Mouse (Mus musculus) liver, postnatal 0 days (tissue): ENCODE results near the gene Dyrk1b. TPM values are rescaled to one million over a fixed set of nuclear protein-coding genes. Genes with fewer than 3 reads are reported as not detected.

Experiments
- ATAC-seq: fragments of 200-750 bp; cut with Nextera tagmentation; 2 replicates; pipeline ENCODE4 v1.8.0; 2017; ENCODE audit warnings: mild to moderate bottlenecking, moderate library complexity
- DNase-seq: peaks from one replicate; pipeline ENCODE4 v3.0.0-alpha.2; 2016
- H3K27ac ChIP-seq: fragments of 300-500 bp; sonication (generic); 2 replicates; pipeline ENCODE4 v1.5.1; 2014; ENCODE audit warnings: antibody characterized with exemption, moderate library complexity, mild to moderate bottlenecking, low read depth
- H3K27me3 ChIP-seq: fragments of 300-500 bp; sonication (generic); 2 replicates; pipeline ENCODE4 v1.6.1; 2014; ENCODE audit warnings: low read length, control low read depth, mixed read lengths; ENCODE audit not compliant: insufficient read depth
- H3K36me3 ChIP-seq: fragments of 300-500 bp; sonication (generic); replicated peaks from 2 replicates; pipeline ENCODE4 v1.6.1; 2014; ENCODE audit warnings: mild to moderate bottlenecking, control low read depth, low read length, moderate library complexity, mixed read lengths; ENCODE audit not compliant: insufficient read depth
- H3K4me1 ChIP-seq: fragments of 300-500 bp; sonication (generic); 2 replicates; pipeline ENCODE4 v1.6.1; 2014; ENCODE audit warnings: antibody characterized with exemption, mild to moderate bottlenecking, control low read depth; ENCODE audit not compliant: insufficient read depth
- H3K4me2 ChIP-seq: fragments of 300-500 bp; sonication (generic); 2 replicates; pipeline ENCODE4 v1.6.1; 2014; ENCODE audit warnings: low read depth, mild to moderate bottlenecking, low read length, moderate library complexity, mixed read lengths
- H3K4me3 ChIP-seq: fragments of 300-500 bp; sonication (generic); 2 replicates; pipeline ENCODE4 v1.5.1; 2014; ENCODE audit warnings: low read depth, low read length
- H3K9ac ChIP-seq: fragments of 300-500 bp; sonication (generic); replicated peaks from 2 replicates; pipeline ENCODE4 v1.6.1; 2014; ENCODE audit warnings: mild to moderate bottlenecking, moderate library complexity
- H3K9me3 ChIP-seq: fragments of 300-500 bp; sonication (generic); 2 replicates; pipeline ENCODE4 v1.6.1; 2016; ENCODE audit warnings: mild to moderate bottlenecking, control low read depth, low read length, mixed read lengths
- CTCF ChIP-seq: sonication (generic); IDR thresholded peaks from 2 replicates; pipeline ENCODE4 v1.5.1; 2016; ENCODE audit warnings: antibody characterized with exemption, low read depth
- EP300 ChIP-seq: IDR thresholded peaks from 2 replicates; pipeline ENCODE4 v1.6.1; 2016; ENCODE audit warnings: antibody characterized with exemption, low read depth, mild to moderate bottlenecking
- WGBS: fragments of 180-500 bp; shearing (Covaris S2); extraction: QIAGEN DNeasy Blood & Tissue Kit; methylation state at CpG from one replicate; pipeline ENCODE4 v1.1.7; 2014; ENCODE audit not compliant: insufficient replicate concordance; 5-methylcytosine and 5-hydroxymethylcytosine counted together
- polyA plus RNA-seq: library from polyadenylated mRNA; unstranded; fragments of >200 nt; fragmentation: Nextera tagmentation; extraction: Ambion mirVana; gene quantifications from 2 replicates; pipeline ENCODE4 v1.2.1, GENCODE M21; 2015

Gene Dyrk1b
- polyA plus RNA-seq, 1 experiment from 2014 or later, result 4.5 TPM

- Histone ChIP-seq H3K36me3 (no peaks in the 10 kb centered on the region), H3K9me3 (no peaks in the 10 kb centered on the region), H3K27ac (no peak overlapping the region), H3K27me3 (no peaks in the 10 kb centered on the region), H3K9ac (no peak overlapping the region), H3K4me3 (no peak overlapping the region), H3K4me1 (no peaks in the 10 kb centered on the region), H3K4me2 (no peak overlapping the region)
- no peak for ATAC-seq
- TF ChIP-seq CTCF (no peak), EP300 (no peak)
- WGBS, result 76% methylated on average over 3 of the region's 3 CpGs
- DNase-seq, result no peak
Measured at GRCm38 (mm10) chr7:28159893-28160292, 19.4 kb upstream of the Dyrk1b start.

- H3K9ac ChIP-seq, result no peak overlapping the region
- no peaks in the 10 kb centered on the region for H3K27me3 ChIP-seq
- DNase-seq (no peak), ATAC-seq (no peak)
- H3K36me3 ChIP-seq, result no peaks in the 10 kb centered on the region
- no peaks in the 10 kb centered on the region for H3K4me1 ChIP-seq
- whole genome bisulfite sequencing, result 45% methylated on average over 9 of the region's 9 CpGs
- no peak overlapping the region for H3K4me3 ChIP-seq
- H3K9me3 ChIP-seq, result peaks cover 4% of the 10 kb centered on the region; the same call in 1 of the 2 replicates
- TF ChIP-seq EP300 (no peak), CTCF (no peak)
- H3K4me2 ChIP-seq, result no peak overlapping the region
- H3K27ac ChIP-seq, result no peak overlapping the region
Measured at GRCm38 (mm10) chr7:28161163-28161749, 18.0 kb upstream of the Dyrk1b start.

- Histone ChIP-seq H3K27ac (no peak overlapping the region), H3K27me3 (no peaks in the 10 kb centered on the region), H3K9ac (no peak overlapping the region), H3K36me3 (no peaks in the 10 kb centered on the region), H3K4me2 (no peak overlapping the region), H3K4me3 (no peak overlapping the region), H3K9me3 (peaks cover 4% of the 10 kb centered on the region; the same call in 1 of the 2 replicates), H3K4me1 (peaks cover 6% of the 10 kb centered on the region)
- 71% methylated on average over 6 of the region's 6 CpGs for WGBS
- TF ChIP-seq EP300 (no peak), CTCF (peak; percentile 36)
- no peak for ATAC-seq
- no peak for DNase-seq
Measured at GRCm38 (mm10) chr7:28165406-28165805, 13.9 kb upstream of the Dyrk1b start.

- peaks cover 31% of the 10 kb centered on the region for H3K4me1 ChIP-seq
- peaks cover 4% of the 10 kb centered on the region; the same call in 1 of the 2 replicates for H3K9me3 ChIP-seq
- H3K27ac ChIP-seq, result peak overlapping the region; percentile 93
- WGBS, result 4% methylated on average over 9 of the region's 9 CpGs
- TF ChIP-seq CTCF (peak; percentile 96), EP300 (no peak; the same call in 1 of the 2 replicates)
- peak overlapping the region; percentile 87 for H3K9ac ChIP-seq
- peak overlapping the region; percentile 88 for H3K4me3 ChIP-seq
- H3K27me3 ChIP-seq, result no peaks in the 10 kb centered on the region
- peak; percentile 82 for DNase-seq
- H3K4me2 ChIP-seq, result peak overlapping the region; percentile 100
- H3K36me3 ChIP-seq, result no peaks in the 10 kb centered on the region
- ATAC-seq, result peak; percentile 43
Measured at GRCm38 (mm10) chr7:28168320-28169115, 10.8 kb upstream of the Dyrk1b start.

- DNase-seq, result peak; percentile 94
- peaks cover 4% of the 10 kb centered on the region; the same call in 1 of the 2 replicates for H3K9me3 ChIP-seq
- H3K9ac ChIP-seq, result peak within 1 kb of the TSS; percentile 87
- peak within 1 kb of the TSS; percentile 93 for H3K27ac ChIP-seq
- H3K36me3 ChIP-seq, result no peaks in the 10 kb centered on the region
- WGBS, result under 1% methylated on average over 68 of the region's 80 CpGs
- H3K4me1 ChIP-seq, result peaks cover 33% of the 10 kb centered on the region
- peak; percentile 91 for ATAC-seq
- TF ChIP-seq EP300, result no peak
- peak within 1 kb of the TSS; percentile 100 for H3K4me2 ChIP-seq
- no peaks in the 10 kb centered on the region for H3K27me3 ChIP-seq
- H3K4me3 ChIP-seq, result peak within 1 kb of the TSS; percentile 88
Measured at GRCm38 (mm10) chr7:28169489-28170422, 9.5 kb upstream of the Dyrk1b start, which contains the start of gene Fbl. Gene Fbl (plus strand): TSS chr7:28169710.

GRCm38 (mm10) chr7:28175358-28175757 is 3.9 kb upstream of the Dyrk1b start:
- H3K27ac ChIP-seq, result no peak overlapping the region
- peaks cover 27% of the 10 kb centered on the region for H3K36me3 ChIP-seq

More at GRCm38 (mm10) chr7:28175358-28175757, 3.9 kb upstream of the Dyrk1b start:
- Histone ChIP-seq H3K9ac (no peak overlapping the region), H3K4me3 (no peak overlapping the region), H3K27me3 (no peaks in the 10 kb centered on the region), H3K4me1 (peaks cover 29% of the 10 kb centered on the region), H3K4me2 (no peak overlapping the region), H3K9me3 (no peaks in the 10 kb centered on the region)
- no peak for TF ChIP-seq EP300
- TF ChIP-seq CTCF, result no peak
- no peak for ATAC-seq
- 79% methylated on average over 4 of the region's 4 CpGs for WGBS
- DNase-seq, result no peak
